Mouse (Mus musculus) right cerebral cortex, postnatal 10 days (tissue): Measurements from ENCODE around the gene Msi2.

ENCODE experiments used
- DNase-seq, 2 experiments: peaks; one replicate each; pipeline ENCODE4 v3.0.0; 2021; ENCODE audit warnings: low spot score in 2 of 2

The Msi2 gene

DNA sequence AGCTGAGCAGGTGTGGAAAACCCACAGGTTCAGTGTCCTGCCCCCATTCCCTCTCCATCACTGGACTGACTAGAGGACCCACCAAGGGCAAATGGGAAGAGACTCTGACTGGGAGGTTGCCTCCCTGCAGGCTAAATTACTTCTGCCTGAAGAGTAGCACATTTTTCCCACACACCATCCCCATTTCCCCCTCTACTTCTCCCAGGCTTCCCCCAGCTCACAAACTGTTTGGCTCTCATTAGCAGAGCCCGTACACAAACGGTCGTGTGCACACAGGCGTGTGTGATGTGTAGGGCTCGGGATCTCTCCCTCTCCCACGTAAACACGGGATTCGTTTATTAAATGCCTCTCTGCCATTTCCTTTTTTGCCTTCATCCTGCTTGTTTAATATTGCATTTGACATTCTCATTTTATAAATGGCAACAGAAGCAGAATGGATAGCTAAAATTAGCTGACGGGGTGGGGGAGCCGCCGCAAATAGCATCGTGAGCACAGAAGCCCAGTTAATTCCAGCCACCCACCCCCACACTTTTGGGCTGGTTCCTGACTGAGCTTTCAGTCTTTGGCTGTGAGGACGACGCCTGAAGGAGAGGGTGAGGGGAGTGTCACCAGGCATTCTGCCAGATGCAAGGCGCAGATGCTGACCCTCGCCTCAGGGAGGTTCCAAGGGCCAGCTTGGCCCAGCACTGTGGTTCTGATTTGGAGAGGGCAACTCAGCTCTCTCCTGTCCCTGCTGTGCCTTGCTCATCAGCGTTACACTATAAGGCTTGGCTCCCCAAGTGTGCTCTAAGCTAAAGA is 313.3 kb downstream of the Msi2 start:
- DNase-seq = peak; percentile 88 to 92

DNA sequence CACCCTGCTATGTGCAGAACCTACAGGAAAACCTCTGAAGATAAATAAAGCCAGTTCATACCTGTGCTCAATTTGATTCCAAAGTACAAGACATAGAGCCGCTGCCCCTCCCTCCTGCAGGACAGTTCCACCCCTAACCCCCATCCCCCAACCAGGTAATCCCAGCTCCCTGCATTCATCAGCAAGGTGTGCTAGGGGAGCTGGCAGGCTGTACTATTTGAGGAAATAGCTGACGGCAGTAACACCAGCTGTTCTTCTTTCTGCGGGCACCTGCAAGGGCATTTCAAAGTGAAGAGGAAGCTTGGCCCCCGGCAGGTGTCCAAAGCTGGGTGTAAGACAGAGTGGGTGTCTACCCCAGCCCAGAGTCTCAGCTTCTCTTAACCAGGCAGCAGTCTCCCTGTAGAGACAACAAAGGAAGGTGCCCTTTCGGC is 314.1 kb downstream of the Msi2 start:
- DNase-seq = peak in 1 of 2 experiments; percentile 37

DNA sequence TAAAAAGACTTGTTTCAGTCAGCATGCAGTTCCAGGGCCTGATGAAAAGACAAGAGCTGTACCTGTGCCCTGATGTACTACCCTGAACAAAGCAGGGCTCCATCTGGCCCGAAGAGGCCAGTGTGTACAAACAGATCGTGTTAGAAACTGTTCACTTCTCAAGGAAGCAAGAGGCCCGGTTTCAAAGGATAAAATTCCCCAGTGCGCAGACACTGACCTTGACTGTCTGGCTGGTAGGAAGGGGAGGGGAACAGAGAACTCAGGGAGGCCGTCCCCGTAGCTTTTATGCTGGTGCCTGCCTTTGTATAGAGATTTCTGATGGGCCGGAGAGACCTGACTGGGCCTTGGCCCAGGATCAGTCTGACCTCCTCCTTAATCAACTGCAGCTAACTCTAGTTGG is 316.0 kb downstream of the Msi2 start:
- DNase-seq = no peak

DNA sequence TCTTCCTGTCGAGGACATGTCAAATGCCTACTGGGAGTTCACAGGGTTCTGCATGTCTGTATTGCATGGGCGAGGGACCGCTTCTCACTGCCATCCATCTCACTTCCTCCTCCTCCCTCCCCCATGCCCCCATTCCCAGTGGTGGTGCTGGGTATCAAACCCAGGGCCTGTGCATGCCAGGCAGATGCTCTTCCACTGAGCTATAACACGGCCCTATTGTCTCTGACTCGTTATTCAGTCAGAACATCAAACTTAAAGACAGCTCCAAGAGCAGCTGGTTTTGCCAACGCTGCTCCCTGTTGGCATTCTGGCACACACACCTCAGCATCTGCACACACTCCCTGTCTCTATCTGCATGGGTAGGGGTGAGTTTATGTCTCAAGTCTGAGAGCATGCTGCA is 317.0 kb downstream of the Msi2 start:
- no peak for DNase-seq

DNA sequence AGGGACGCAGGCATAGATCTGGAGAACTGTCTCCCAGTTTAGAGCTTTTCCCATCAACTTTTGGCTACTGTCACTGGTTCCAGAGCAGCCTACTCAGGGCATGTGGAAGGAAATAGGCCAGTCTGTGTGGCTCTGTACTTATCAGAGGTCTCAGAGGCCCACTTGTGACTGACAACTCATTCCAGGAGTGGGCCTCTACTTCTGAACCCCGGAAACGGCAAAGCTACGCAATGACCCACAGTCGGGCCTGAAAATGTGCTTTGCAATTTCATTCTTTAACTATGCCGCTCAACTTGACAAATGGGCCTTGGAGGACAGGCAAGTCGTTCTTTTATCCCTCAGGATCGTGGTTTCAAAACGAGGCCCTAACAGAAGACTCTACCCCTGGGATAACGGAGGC is 317.4 kb downstream of the Msi2 start:
- DNase-seq = no peak

DNA sequence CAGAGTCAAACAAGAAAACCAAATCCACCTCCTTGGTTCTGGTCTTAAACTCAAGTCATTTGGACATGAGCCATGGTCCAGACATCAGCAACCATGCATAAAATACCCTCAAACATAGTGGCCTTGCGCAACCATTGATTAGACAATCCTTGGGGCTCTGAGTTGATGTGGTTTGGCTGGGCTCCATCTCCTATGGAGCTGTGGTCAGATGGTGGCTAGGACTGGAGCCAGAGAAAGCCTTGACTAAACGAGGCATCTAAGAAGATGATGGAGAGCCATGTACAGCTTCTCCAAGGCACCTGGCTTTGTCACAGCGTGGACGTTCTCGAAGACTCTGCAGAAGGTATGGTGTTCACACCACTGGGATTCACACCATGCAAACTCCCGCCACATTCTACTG is 318.1 kb downstream of the Msi2 start:
- no peak for DNase-seq

DNA sequence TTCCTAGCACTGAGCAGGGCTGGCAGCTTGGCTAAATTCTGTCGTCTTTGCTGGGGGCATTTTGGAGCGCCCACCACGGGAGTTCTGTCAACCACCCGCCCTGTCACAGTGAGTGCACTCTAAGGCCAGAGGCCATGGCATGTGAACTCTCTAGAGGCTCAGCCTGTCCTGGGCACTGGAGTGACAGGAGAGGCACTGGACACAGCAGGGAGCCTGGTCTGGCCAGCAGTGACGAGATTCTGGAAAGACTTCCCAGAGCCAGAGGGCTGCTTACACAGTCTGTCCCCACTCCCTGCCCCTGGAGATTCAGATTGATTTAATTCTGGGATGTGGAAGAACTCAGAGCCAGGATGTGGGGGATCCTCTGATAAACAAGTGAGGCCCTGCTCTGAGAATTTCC is 318.9 kb downstream of the Msi2 start:
- DNase-seq = no peak

DNA sequence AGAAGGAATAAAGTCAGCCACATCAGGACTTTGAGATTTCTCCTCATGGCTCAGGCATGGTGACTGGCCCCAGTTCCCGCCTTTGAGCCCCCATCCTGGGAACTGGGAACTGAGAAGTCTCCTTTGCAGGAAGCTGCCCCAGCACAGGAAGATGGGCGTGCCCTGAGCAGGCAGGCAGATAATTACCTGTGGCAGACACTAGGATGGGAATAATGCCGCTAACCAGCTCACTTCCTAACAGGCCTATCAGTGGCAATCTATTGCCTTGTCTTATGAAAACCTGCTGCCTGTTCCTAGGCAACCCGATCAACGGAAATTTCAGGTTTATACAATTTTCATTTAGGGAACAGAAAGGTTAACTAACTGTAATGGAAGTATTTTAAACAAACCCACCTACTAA is 319.3 kb downstream of the Msi2 start:
- DNase-seq = no peak

DNA sequence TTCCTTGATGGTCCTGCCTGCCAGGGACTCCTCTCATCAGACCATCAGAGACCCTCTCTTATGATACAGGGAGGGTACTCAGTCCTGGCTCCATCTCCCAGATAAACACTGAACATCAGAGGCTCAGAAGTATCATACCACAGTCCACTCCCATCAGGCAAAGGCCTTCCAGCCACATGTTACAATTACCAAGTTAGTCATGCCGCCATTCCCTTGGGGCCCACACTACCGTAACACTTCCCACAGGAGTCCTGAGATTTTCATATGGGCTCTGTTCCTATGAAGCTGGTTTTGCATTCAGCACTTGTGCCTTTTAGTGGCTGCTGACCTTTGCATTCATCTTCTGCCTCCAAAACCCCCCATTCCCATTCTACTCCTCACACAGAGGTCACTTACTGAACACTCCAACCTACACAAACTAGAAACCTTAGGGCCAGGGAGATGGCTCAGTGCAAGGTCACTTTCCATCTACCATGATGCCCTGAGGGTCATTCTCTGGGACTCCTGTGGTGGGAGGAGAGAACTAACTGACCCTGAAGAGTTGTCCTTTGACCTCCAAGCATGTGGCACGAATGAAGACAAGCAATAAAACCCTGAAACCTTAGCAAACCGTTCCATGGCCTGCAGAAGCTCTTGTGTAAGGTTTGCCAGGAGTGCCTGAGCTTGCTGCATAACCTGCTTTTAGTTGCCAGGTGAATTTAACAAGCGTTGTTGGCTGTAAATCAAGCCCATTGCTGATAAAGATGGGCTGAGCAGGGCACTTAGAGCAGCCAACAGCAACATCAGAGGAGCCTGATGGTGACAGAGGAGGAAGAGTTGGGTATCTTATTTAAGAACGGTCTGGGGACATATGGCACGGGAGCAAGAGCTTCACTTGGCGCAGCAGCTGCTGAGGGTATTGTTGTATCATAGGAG is 323.0 kb downstream of the Msi2 start:
- no peak for DNase-seq

DNA sequence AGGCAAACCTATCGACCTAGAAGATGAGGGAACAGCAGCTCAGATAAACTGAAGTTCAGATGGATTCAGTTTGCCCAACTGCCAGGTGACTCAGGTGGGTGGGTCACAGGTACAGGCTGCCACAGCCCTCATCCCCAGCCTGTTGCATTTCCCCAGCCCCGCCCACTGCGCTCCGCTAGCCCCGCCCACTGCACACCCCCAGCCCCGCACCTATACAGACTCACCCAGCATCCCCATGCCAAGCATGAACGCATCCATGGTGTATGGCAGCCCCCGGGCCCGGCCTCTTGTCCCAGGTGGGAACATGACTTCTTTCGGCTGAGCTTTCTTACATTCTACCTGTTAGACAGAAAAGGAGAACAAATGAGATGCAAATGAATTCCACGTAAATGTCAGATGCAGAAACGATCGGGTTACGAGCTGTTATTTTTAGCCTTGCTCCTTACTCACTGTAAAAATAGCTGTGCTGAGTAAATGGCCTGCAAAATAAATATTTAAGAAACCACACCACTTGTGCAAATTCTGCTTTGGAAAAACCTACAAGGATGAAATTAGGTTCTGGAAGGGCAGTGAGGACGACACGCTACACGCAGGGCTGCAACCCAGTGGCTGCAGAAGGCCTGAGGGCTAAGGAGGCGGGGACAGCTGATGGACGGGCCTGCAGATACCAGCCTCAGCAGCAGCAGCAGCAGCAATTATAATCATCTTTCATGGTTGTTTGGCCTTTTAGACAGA is 323.8 kb downstream of the Msi2 start:
- no peak for DNase-seq

DNA sequence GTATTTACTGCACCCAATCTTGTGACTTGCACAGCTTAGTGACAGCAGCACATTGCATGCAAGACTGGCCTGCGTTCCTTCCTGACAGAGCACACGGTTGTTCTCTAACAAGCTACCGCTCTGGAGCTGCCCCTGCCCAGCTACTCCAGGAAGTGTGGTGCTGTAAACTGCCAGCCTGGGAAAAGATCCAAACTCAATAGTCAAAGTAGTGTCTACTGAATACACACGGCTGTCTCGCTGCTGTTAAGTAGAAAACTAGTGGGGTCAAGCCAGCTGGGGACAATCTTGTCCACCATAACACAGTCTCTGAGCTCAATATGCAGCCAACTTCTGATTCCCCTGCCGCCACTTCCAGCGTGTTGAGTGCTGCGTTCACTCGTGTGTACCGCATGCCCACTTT is 325.6 kb downstream of the Msi2 start:
- DNase-seq = peak; percentile 58 to 62

DNA sequence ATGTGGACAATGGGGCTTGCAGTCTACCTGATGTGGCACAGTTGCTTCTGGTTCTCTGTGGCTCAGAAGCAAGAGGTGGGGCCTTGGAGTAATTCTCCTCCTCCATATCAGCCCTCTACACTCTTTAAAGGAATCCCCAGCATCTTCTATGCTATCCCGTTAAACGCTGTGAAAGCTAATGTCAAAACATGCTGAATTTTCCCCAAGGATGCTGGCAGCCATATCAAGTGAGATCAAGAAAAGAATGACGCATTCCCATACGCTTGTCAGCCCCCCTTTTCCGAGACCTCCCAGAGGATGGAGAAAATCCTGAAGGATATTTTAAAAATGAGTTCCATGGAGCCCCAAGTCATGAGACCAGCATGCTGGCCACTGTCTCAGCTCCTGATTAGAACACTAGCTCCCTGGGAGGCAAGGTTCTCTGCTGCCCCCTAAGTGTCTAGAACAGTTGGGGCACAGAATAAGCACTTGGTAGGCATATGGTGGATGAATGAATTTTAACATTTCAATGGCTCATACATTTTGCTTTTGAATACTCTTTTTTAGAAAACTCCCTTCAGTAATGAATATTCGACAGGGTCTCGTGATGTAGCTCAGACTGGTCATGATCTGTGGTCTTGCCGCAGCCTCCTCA is 327.0 kb downstream of the Msi2 start:
- DNase-seq = no peak

DNA sequence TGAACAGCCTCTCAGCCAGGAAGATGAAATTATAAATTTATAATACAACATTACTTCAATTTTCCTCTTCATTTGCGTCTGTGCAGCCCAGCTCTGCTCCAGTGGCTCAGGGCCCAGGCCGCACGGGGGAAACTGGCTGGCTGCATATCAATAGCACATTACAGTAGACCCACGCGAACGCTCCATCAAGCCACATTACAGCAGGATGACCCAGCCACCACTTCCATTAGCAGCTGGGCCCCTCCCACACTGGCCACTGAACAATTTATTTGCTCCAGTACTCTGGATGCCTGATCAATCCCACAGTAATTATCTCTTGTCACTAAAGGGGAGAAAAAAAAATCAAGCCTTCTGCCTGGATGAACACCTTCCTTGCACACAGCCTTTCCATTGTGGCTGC is 328.8 kb downstream of the Msi2 start:
- DNase-seq = no peak

DNA sequence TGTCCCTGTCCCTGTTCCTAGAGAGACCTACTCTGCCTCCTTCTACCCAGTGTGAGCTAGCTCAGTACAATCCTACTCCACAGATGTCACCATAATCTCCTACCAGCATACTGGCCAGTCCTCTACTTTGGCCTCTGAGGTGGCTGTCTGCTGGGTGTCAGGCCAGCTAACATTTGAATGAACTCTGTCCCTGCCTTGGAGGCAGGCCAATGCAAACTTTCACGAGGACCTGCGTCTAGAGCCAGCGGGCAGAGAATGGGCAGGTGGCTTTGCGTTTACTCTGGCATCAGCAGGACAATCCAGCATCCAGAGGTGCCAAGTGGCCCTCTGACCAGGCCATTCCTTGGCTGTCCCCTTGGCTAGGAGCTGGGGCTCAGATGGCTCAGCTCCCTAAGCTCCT is 331.4 kb downstream of the Msi2 start:
- DNase-seq = no peak

DNA sequence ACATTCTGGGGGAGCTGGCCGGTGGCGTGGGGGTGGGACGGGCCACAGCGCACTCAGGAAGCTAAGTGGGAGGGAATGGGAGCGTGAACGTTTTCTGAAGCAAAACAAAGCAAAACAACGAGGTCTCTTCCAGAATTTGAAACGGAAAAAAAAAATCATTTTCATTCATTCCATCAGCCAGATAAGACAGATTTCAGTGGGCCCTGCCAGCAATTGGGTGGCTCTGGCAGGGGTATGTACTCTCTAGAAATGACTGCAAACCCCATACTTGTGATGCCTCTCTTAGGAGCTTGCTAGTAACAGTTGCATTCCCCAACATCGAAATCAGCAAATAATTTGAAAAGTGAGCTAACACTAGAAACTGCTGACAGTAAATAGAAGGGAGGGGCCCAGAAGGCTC is 335.9 kb downstream of the Msi2 start:
- DNase-seq = no peak

DNA sequence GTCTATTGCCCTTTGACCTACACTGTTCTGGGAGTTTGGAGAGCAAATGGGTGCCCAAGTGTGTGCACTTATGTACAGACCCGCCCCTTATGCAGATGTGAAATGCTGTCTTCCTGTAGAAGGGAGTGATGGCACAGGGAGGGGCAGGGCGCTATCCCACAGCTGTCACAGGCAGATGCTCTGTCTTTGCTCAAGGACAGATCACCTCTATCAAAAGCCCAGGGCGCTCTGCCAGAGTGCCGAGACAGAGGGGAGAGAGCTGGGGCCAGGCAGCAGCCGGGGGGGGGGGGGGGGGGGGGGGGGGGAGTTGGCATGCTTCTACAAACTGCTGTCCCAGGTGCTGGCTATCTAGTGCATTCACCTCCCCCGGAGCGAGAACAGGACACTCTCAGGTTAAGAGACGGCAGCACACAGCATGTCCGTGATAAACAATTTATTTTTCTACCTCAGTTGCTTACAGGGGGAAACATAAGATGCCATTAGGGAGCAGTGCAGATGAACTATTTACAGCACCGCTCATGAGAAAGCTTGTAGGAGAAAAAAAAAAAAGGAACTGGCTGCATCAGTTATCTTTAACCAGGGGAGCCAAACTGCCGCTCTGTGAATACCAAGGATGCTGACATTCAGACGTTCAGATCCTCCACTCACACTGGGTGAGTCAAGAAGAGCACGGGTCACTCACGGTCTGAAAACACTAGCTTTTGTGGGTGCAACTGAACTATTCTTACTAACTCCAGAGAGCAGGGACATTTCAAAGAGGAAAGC is 337.0 kb downstream of the Msi2 start:
- no peak for DNase-seq

DNA sequence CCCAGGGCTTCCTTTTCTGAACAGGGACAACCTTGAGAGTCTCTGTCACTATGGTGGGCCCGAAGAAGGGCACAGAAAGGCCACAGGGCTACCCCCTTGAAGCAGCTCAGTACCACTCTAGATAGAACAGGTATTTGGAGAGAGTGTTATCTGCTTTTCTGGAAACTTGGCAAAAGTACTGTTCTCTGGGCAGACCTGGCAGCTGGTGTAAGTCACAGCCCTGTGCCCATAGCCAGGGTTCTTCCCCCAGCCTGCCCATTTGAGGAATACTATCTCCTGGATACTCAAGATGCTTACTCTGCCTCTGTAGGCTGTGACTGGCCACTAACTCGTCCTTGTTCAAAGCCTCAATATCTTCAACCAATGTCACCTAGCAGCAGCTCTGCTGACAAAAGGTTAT is 338.7 kb downstream of the Msi2 start:
- DNase-seq = no peak

DNA sequence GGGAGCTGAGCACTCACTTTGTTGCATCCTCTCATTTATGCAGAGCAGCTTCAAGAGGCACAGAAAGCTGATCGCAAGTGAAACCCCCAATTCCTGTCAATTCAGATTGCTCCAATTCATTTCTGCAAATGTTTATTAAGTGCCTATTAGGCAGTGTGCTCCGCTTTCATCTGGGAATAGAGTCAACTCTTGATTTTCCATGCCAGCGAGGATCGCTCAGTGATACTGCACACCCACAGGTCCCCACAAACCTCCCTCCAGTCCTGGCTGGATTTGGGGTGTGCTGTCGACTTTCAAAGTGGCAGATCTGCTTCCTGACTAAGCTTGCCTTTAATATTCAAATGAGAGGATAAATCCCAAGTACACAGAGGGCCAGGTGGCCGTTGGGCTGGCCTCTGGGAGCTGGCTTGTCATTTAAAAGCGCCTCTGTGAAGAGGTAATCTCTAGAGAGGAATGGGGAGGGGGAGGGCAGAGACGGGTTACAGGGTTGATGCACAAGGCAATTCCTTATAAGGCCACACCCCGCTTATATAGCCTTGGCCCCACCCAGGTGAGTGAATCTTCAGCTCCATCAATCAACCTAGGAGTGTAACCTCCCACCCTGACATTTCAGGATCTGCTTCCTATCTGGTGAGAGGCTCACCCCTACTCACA is 339.5 kb downstream of the Msi2 start:
- no peak for DNase-seq

DNA sequence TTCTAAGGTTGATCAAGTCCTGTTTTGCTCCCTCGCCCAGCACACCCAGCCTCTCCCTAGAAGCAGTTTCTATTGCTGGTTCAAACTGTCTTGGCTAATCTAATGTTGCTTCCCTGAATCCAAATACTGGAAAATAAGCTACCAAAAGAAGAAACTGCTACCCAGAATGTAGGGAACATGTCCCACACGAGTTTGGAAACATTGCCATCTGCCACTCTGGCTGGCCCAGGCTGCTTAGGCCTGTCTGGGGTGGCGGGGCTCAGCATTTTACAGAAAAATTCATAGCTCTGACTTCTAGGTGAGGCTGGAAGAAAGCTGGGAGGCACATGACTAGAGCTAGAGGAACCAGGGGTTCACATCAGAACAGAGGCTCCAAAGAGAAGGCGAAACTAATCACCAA is 345.7 kb downstream of the Msi2 start:
- DNase-seq = no peak

DNA sequence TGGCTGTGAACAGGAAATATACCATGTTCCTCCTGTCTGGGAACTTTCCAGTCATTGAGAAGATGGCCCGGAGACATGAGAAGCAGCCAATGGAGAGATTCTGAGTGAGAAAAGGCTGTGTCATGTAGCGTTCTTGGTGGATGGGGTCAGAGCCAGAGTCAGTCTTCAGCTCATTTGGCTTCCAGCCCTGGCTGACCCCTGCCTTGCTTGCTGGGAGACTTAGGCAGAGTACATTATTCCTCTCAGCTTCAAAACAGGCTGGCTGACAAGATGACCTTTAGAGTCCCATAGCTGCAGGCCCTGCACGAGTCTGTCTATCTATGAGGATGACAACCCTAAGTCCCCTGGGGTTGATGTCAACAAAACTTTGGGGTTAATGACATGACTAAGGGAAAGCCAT is 348.4 kb downstream of the Msi2 start:
- no peak for DNase-seq

DNA sequence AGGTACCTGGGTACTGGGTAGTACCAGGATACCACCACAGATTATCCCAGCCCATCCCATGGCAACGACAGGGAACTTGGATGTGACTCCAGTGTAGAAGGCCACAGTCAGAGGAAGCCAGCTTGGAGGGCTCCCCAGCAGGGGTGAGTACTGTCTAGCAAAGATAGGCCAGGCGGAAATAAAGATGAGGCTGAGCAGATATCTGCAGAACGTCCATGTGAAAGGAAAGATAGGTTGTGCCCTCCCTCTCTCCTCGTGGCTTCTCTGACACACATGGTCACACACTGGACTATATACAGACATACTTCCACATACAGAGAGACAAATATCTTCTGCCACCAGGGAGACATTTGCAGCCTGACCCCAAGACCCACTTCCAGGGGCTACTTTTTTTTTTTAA is 350.8 kb downstream of the Msi2 start:
- no peak for DNase-seq
